Mouse (Mus musculus) adrenal gland, adult (tissue): Measurements from ENCODE around the gene Ap2a2.
"Not testable (repeated sequence)": the region's sequence is repeated elsewhere in the genome, so short reads cannot be mapped to it uniquely, and the experiment has no call there.

ENCODE experiments used
- DNase-seq, 2 experiments: peaks; one replicate each; pipeline ENCODE4 v3.0.0; 2022 to 2023; ENCODE audit warnings: low spot score in 1 of 2; ENCODE audit not compliant: inconsistent age in 2 of 2

Gene Ap2a2

DNA sequence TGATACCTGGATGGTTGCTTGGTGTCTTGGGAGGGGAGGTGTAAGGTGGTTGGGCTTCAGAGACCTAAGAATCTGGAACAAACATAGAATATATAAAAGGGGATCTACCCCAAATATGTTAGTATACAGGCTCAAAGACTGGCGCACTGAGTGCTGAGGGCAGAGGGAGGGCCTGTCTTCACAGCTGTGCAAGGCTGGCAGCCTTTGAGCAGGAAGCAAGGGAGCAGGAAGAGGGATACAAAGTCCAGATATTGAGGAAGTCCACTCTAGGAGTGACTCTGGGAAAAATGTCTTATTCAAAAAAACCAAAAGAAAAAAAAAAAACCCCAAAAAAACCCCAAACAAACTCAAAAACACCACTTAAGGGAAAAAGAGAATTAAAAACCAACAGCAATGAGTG is 30.1 kb downstream of the Ap2a2 start:
- DNase-seq, result no peak

DNA sequence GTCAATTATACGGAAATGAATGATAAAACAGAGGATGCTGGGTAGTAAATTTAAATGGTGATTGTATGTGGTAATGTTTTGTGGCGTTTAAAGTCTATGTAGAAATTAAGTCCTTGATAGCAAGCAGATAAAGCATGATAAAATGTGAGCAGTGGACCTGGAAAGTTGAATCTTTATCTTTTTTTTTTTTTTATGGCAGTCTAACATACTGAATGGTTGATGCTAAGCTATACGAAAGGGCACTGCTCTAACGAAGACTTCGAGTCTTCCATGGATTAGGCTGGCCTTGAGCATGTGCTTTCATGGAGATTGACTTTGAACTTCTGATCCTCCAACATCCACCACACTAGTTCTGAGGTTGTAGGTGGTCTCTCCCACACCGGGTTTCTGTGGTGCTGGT is 31.1 kb downstream of the Ap2a2 start:
- DNase-seq, result no peak

DNA sequence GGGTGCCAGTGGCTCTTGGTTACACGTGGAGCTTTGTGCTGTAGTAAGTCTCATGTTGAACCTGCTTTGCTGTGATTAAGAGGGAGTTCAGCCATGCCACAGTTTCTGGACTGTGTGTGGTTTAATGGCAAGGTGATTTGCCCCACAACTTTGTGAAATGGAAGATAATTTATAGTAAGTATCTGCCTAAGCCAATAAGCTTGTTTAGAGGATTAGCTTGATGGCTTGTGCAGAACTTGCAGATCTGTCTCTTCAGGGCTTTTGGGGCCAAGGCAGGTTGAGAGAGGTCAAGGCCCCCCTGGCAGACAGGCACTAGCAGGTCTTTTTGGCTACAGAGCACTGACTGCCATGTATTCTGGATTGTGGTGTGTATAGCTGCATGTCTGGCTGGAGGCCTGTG is 35.0 kb downstream of the Ap2a2 start:
- DNase-seq, result no peak

DNA sequence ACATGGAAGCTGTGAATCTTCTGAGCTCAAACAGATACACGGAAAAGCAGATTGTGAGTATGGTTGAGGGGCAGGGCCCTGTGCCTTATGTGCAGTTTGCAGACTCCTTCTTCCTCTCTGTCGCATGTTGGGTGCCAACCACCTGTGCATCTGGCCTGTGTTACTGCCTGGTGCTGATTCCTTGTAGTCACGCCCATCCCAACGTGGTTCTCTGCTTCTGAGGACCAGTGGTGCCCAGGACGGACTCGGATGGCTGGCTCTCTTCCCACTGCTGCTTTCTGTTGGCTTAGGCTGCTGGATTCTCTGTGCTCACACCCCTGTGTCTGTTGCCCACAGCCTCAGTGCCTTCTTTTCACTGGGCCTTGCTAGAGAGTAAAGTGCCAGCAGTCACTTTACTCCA is 35.6 kb downstream of the Ap2a2 start:
- no peak for DNase-seq

DNA sequence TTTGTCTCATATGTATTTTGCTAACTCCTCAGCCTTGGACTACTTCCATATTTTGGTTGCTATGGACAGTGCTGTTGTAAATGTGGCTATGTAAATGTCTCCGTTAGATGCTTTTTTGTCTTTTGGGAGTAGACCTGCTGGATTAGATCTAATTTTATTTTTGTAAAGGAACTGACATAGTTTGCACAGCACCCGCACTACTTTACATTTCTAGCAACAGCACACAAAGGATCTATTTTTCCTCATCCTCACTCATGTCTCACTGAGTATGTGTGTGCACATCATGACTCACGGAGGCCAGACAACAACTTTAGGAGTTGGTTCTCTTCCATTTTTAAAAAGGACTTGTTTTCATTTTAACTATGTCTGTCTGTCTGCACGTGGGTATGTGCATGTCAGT is 45.7 kb downstream of the Ap2a2 start:
- no peak for DNase-seq

DNA sequence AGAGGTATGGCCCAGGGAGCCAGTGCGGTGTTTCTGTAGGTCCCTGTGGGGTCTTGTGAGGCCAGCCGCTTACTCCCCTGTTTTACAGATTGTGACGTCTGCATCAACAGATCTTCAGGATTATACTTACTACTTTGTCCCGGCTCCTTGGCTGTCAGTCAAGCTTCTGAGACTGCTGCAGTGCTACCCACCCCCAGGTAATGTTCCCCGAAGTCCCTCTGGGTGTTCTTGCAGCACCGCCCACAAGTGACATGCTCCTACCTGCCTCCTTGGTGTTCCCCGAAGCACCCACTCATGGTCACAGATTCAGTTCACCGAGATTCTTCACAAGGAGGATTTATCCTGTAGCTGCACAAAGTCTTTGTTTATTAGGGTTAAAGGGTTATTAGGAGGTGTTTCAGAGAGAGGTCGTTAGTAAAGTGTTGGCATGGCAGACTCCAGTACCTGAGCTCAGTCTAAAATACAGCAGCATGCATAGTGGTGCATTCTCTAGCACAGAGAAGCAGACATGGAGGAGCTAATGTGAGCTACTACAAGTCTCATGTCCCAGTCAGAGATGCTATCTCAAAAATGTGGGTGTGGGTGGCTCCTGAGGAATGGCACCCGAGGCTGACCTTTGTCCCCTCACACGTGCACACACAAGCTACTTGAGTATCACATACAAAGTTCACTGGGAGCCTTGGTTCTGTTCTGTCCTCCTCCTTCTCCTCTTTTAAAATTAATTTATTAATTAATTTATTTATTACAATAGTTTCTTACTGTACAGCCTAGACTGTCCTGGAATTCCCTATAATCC is 47.9 kb downstream of the Ap2a2 start:
- DNase-seq, result no peak

DNA sequence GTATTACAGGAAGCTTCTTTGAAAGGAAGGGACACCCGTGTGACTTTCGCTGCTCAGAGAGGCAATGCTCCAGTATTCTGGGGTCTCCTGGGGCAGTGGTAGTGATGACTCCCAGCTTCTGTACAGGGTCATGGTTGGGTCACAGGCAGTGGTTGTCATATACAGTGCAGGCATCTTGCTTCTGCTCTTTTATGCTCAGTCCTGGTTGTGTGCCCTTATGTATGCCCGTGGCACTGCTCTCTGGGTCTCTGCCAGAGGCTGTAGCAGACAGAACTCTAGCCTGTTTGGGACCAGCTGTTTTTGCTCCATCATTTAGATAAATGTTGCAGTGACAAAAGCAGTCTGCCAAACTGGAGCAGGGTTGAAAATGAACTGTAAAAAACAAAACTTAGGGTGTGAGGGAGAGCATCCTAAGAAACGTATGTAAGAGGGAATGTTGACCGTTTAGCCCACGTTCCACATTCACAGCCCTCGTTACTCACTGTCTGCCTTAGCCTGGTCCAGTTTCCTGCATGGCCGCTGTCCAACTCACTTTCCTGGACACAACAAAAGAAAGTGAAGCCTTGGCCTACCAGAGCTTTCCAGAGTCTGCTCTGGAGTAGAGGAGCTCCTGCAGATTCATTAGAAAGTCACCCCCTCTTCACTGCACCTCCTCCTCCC is 49.9 kb downstream of the Ap2a2 start:
- DNase-seq, result peak; percentile 27 to 61

DNA sequence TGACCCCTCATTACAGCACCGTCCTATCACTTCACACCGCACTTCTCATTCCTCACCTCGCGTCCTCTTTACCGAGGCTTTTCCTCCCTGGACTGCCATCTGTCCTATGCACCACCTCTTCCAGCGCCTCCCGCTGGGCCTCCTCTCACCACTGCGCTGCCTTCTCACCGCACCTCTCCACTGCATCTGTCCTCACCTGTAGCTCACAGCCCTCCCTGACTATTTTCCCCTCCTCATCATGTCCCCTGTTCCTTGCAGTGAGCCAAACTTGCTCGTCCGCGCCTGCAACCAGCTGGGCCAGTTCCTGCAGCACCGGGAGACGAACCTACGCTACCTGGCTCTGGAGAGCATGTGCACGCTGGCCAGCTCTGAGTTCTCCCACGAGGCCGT is 50.4 kb downstream of the Ap2a2 start:
- DNase-seq, result peak in 1 of 2 experiments; percentile 28

DNA sequence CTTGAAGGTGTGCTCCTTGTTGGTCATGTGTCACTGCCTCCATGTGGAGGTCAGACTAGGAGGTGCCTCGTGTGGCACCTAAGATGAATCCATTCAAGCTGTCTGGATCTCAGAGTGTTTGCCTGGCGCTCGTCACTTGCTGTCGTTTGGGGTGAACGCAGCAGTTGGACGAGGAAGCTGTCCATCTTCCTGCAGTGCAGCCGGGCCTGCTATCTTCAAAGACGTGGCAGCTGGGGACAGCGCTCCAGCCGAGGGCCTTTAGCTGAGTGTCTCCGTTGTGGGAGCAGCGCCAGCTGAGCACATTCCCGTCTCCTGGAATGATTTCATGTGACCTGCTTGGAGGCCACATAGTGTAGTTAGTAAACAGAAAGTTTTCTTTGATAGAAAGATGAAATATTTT is 50.8 kb downstream of the Ap2a2 start:
- DNase-seq, result peak; percentile 38 to 68

DNA sequence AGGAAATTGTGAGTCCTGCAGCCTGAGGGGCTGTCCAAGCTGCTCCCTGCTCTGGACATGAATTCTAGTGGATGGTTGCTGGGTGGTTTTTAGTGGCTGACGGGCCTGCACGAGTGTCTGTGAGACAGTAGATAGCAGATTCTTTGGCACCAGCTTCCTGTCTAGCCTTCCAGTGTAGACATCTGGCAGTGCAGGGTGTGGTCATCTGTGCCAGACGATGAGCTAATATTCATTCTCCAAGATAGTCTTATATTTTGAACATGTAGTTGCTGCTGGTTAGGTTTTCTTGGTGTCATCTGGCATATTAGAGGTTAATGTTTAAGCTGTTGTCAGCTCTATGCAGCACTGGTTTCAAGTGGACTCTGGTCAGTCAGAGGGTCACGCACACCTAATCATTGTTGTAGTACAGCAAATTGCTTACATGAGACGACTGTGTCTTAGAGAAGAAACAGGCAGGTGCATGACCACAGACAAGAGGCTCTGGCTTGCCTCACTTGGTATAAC is 52.4 kb downstream of the Ap2a2 start:
- no peak for DNase-seq

DNA sequence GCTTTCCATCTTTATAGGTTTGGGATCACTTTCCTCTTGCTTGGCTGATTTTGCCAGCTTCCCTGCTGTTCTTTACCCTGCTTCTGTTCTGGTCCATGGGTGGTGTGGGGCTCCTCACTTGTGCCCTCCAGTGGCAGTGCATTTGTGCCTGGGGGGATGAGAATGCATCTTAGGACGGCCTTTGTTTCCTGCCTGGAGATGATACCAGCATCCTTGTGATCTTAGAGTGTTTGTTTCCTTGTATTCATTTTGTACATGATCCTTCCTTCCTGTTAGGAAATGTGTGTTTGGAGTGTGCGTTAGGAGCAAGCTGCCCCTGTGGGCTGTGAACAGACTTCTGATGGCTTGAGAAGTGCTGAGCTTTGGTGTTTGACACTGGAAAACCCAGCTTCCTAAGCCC is 62.2 kb downstream of the Ap2a2 start:
- DNase-seq, result no peak

DNA sequence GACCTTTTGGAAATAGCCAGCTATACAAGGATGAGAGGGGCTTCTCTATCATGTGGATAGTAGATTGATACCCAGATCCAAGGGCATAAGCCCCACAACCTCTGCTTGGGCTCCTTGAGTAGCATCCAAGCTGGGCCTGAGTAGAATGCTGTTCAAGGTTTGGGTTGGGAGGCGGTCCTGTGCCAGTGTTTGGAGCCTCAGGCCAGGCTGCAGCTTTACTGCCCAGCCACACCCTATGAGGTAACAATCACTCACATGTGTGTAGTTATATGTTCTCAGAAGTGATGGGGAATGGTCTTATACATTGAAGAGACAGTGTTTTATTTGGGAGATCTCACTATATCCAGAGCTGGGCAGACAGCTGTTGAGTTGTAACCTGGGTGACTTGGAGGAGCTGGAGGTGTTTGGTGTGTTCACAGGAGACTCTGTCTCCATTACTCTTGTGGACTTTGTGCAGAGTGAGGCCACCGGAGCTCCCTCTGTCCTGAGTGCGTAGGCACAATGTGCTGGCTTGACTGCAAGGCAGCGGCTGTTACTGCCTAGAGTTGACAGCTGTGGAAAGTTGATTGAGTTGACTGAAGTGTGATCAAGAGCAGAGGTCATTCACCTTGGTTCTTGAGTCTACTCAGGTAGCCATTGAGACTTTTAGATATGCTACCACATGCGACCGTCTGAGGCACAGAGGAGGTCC is 63.3 kb downstream of the Ap2a2 start:
- DNase-seq, result no peak

DNA sequence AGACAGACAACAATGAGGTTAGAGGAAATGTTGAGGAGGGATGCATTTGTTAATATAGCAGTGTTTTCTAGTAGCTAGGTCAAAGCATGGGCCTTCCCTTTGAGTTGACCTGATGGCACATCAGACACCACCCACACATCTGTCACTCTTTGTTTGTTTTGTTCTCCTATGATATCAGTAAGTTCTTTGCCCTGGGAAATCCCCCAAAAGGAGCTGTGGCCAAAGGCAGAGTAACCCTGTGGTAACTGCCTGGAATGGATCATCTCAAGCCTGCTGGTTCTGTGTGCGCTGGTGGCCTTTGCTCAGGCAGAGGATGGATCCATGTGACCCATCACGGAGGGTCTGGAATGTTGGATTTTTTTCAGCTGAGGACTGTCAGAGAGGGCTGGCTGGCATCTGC is 66.0 kb downstream of the Ap2a2 start:
- no peak for DNase-seq

DNA sequence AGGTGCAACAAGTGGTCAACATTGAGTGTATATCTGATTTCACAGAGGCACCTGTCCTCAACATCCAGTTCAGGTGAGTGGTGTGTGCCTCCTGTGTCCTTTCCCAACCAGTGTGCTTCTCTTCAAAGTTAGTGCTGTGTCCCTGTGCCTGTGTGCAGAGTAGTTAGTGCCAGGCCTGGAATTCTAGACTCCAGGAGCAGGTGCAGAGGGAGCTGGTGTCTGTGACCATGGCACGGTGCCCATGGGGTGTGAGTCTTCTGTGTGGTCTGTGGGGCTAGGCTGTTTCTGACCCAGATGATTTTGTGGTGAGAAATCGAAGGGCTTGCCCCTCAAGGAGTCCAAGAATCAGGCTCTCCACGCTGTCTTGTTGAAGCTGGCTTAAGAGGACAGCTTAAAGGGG is 67.3 kb downstream of the Ap2a2 start:
- DNase-seq, result no peak

DNA sequence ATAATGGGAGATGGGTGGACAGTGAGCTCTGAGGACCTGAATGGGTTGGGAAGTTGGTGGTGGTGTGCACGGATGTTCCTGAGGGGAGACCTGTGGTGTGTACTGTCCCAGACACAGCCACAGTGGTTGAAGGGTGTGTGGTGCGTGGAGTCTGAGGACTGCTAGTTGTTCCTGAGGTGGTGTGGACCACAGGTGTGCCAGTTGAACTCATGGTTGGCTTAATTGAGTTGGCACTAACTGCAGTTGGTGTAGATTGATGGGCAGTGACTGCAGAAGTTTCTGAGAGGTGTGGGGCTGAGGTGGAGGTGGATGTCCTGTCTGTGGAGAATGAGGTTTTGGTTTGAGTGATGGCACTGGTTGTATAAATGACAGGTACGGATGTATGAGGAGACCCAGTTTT is 76.1 kb downstream of the Ap2a2 start:
- peak in 1 of 2 experiments; percentile 42 for DNase-seq

DNA sequence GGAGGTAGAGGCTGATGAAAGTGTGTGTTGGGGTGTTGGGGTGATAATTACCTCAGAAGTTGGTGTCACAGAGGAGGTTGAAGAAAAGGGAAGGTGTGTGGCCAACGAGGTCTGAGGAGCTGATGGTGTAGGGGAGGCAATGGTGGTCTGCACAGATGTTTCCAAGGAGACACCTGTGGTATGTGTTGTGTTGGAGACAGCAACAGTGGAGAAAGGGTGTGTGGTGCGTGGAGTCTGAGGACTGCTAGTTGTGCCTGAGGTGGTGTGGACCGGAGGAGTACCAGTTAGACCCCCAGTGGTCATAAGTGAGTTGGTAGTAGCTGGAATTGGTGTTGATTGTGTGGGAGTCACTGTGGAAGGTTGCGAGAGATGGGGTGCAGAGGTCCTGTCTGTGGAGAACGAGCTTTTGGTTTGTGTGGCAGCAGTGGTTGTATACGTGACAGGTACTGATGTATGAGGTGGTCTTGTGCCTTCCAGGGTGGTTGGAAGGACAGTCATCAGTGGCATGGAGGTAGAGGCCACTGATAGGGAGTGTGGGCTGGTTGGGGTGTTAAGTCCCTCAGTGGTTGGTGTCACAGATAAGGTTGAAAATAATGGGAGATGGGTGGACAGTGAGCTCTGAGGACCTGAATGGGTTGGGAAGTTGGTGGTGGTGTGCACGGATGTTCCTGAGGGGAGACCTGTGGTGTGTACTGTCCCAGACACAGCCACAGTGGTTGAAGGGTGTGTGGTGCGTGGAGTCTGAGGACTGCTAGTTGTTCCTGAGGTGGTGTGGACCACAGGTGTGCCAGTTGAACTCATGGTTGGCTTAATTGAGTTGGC is 76.8 kb downstream of the Ap2a2 start:
- DNase-seq, result not testable (repeated sequence)

DNA sequence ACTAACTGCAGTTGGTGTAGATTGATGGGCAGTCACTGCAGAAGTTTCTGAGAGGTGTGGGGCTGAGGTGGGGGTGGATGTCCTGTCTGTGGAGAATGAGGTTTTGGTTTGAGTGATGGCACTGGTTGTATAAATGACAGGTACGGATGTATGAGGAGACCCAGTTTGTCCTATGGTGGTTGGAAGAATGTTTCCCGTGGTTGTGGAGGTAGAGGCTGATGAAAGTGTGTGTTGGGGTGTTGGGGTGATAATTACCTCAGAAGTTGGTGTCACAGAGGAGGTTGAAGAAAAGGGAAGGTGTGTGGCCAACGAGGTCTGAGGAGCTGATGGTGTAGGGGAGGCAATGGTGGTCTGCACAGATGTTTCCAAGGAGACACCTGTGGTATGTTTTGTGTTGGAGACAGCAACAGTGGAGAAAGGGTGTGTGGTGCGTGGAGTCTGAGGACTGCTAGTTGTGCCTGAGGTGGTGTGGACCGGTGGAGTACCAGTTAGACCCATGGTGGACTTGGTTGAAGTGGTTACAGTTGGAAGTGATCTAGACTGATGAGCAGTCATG is 77.4 kb downstream of the Ap2a2 start:
- peak in 1 of 2 experiments; percentile 32 for DNase-seq

DNA sequence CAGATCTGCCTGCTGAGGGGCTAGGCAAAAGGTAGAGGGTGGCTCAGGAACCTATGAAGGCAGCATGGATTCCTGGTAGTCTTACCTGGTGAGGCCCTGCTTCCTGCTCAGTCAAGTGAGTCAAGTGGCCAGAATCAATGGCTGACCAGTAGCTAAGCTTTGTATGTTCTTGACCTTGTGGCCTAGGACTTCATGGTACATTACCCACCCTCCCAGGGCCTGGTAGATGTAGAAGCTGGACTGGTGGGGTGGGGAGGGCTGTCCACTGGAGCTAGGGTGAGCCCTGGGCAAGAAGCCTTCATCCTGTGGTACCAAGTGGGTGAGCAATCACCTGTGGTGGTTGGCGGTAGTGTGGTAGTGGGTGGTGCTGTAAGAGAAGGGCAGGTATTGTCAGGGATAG is 80.4 kb downstream of the Ap2a2 start:
- DNase-seq, result no peak

DNA sequence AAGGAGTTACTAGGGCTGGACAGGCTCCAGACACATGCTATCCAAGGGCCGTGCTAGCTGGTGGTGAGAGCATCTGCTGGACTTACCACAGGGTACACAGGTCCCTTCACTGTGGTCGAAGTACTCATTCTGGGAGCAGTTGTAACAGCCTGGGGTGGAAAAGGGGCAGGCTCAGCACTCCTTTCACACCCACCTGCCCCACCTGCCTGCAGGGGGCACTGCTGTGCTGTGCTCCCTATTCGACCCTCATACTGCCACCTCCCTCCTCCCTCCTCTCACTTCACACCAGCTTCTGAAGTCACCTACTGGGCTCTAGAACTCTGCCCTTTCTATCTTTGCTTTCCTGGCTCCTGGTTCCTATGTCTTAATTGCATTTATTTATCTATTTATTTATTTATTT is 81.2 kb downstream of the Ap2a2 start:
- no peak for DNase-seq

DNA sequence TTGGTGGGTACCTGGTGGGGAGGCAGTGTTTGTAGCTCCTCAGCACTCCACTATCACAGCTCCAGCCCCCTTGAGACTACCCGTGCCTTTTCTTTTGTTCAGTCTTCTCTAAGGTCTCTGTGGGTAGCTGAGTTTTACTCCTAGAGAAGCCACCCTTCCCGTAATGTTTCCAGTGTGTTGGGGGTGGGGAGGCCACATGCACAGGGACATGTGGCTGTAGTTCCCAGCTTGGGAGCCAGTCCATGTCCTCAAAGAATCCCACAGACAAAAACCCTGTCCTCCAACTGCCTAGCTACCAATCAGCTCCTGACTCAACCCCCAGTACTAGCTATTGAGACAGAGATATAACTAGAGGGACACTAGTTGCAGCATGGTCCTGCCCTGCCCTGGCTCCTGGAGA is 85.1 kb downstream of the Ap2a2 start:
- no peak for DNase-seq

DNA sequence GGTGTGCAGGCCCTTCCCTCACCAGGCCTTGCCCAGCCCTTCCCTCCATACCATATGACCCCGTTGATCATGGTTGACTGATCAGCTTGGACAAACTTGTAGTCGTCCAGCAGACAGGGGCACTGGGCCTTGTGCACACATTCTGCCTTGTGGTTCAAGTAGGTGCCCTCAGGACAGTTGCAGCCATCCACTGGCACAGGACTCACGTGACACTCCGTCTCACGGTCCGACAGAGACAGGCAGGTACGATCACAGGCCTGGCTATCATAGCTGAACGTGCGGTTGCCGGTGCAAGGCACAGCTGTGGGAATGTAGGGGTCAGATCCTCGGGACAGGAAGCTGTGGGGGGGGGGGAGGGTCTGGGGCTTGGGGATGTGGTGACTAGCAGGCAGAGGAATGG is 85.8 kb downstream of the Ap2a2 start:
- no peak for DNase-seq
